Mouse (Mus musculus): ENCODE results near the gene Trpm8.

DNA sequence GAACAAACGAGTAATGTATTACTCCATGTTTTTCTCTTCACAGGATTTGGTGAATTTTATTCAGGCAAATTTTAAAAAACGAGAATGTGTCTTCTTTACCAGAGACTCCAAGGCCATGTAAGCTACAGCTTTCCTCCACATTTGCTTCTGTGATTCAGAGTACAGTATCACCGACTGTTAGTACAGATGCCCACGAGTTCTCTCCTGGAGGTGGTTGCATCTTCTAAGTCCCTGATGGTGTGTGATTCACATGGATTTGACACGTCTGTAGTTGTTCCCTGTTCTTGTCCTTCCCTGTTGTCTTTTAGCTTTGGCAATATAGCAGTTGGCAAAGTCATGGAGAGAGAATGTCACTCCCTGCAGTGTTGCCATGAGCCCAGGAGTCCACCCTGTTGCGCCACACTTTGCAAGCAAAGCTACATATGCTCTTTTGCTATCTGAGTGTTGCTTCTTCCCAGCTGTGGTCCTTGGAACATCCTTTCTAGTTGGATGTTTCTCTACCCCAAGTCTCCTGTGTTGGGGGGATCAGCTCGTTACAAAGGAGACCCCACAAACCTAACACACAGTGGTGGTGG lies 43.4 kb downstream of the Trpm8 start:
- TF ChIP-seq EP300 (IDR thresholded peaks at IDR 0.05; ENCODE audit: low read depth): no peak
- no peak for TF ChIP-seq CTCF (IDR thresholded peaks at IDR 0.05; ENCODE audit: low read depth)

Measured in heart, postnatal 0 days (tissue).